Mouse (Mus musculus) heart, postnatal 14 days (tissue): Measurements from ENCODE around the gene Pde6b. TPM values are rescaled to one million over a fixed set of nuclear protein-coding genes. Genes with fewer than 3 reads are reported as not detected.

ENCODE experiments used
- DNase-seq, 2 experiments: peaks; one replicate each; pipeline ENCODE4 v3.0.0; 2021 to 2022
- intact Hi-C: fragments of 180-260 bp; cut with DNase I; formaldehyde crosslinking; loops from one replicate; pipeline ENCODE4 v1.15.1; 2025
- total RNA-seq, 2 experiments: library from RNA; stranded (reverse); gene quantifications; 2 replicates each; pipeline ENCODE4 v1.2.3; 2021

Pde6b gene
- total RNA-seq, 2 experiments from 2014 or later: not detected

- DNase-seq: peak; percentile 97 to 99
- intact Hi-C loops: no loop called here
Observed at GRCm38 (mm10) chr5:108461082-108462065, 73.2 kb downstream of the Pde6b start, which contains the start of gene Pcgf3. Gene Pcgf3 (plus strand): TSS chr5:108461232.

- DNase-seq: no peak
- intact Hi-C loops: no loop called here
Observed at GRCm38 (mm10) chr5:108462446-108462845, 74.3 kb downstream of the Pde6b start.

DNA sequence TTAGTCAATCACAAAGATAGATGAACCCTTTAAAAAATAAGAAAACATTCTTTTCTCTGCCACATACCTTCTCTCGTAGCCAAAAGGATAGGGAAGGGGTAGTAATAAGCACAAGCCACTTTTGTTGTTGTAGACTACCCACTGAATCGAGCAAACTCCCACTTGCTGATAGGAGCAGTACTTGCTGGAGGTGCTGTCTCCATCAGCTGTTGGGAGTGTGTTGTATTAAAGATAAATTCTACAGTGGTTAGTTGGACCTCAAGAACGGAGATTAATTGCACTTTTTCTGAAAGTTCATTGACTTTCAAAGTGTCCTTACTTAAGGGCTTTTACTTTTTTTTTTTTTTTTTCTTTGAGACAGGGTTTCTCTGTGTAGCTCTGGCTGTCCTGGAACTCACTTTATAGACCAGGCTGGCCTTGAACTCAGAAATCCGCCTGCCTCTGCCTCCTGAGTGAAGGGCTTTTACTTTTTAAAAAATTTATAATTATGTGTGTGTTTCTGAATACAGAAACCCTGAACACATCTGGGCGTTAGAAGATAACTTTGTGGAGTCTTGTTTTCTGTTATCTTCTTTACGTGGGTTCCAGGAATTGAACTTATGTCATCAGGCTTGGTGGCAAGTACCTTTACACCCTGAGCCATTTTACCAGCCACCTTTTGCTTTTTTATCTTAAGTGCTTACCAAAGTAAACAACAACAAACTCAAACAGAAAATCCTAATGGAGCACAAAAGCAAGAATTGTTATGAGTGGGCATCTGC lies 77.1 kb downstream of the Pde6b start:
- intact Hi-C loops: no loop called here
- DNase-seq: no peak

DNA sequence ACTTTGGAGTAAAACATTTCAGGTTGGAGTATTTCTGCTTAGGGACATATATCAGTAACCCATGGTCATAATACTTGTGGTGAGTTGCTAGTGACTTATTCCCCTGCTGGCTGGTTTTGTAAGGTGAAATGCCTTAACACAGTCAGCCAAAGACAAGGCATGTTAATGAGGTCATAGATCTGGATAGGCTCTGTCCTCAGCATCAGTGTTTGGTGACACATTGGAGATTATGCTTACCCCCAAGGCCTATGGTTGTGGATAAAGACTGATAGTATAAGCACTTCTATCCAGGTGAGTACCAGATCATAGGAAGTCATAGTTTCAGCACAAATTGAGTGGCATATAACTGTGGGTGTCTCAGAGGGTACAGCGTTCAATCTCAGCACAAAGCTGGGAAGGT lies 78.5 kb downstream of the Pde6b start:
- intact Hi-C loops: no loop called here
- no peak for DNase-seq

- intact Hi-C loops: no loop called here
- DNase-seq: no peak
Observed at GRCm38 (mm10) chr5:108469617-108470016, 81.4 kb downstream of the Pde6b start.

- intact Hi-C loops: no loop called here
- no peak for DNase-seq
Observed at GRCm38 (mm10) chr5:108473737-108474136, 85.5 kb downstream of the Pde6b start.

- intact Hi-C loops: no loop called here
- DNase-seq: no peak
Observed at GRCm38 (mm10) chr5:108475977-108476376, 87.8 kb downstream of the Pde6b start.

Other genes starting within 250 kb of the Pde6b start
- 10 to 100 TPM; 21.9 TPM for gene Dr1, start 119.5 kb upstream of the Pde6b start, total RNA-seq
- 1 to 10 TPM; 8.0 to 8.5 TPM for gene Pigg, start 75.8 kb upstream of the Pde6b start, total RNA-seq
- under 1 TPM; 0.24 to 0.41 TPM for gene Gm42517, start 20.5 kb upstream of the Pde6b start, total RNA-seq
- gene Atp5k, start 46.1 kb downstream of the Pde6b start, total RNA-seq: 100 to 1,000 TPM; 860 to 886 TPM
- gene Mfsd7a, start 60.5 kb downstream of the Pde6b start, total RNA-seq: 1 to 10 TPM; 1.1 to 1.4 TPM
- gene Pcgf3, start 72.8 kb downstream of the Pde6b start, total RNA-seq: 10 to 100 TPM; 40.9 to 43.4 TPM
- gene Cplx1, start 161.6 kb downstream of the Pde6b start, total RNA-seq: under 1 TPM in 1 of 2 experiments, not detected in 1; 0.26 TPM
- gene Gak, start 241.4 kb downstream of the Pde6b start, total RNA-seq: 10 to 100 TPM; 27.5 to 31.3 TPM
- 10 to 100 TPM; 10.0 to 10.2 TPM for gene Tmem175, start 241.4 kb downstream of the Pde6b start, total RNA-seq